Mouse (Mus musculus) lung, adult 2 months (tissue): ENCODE results near the gene Sgpp2. TPM values are rescaled to one million over a fixed set of nuclear protein-coding genes. Genes with fewer than 3 reads are reported as not detected.

Experiments
- DNase-seq: peaks from one replicate; pipeline ENCODE4 v3.0.0; 2022
- H3K4me1 ChIP-seq: fragments of 200-500 bp; 2 replicates; pipeline ENCODE4 v1.6.1; 2011; ENCODE audit warnings: low read length; ENCODE audit not compliant: control insufficient read depth, insufficient read depth
- H3K4me3 ChIP-seq: fragments of 200-500 bp; replicated peaks from 2 replicates; pipeline ENCODE3; 2011; ENCODE audit warnings: low read depth, mild to moderate bottlenecking, control low read depth, low read length; ENCODE audit errors: extremely low read depth
- CTCF ChIP-seq: fragments of 200-500 bp; IDR thresholded peaks from 2 replicates; pipeline ENCODE4 v1.5.1; 2011; ENCODE audit warnings: mild to moderate bottlenecking, low read length, control low read depth; ENCODE audit not compliant: insufficient read depth
- POLR2A ChIP-seq: fragments of 200-500 bp; IDR thresholded peaks from 2 replicates; pipeline ENCODE4 v1.6.1; 2011; ENCODE audit warnings: low read depth, mild to moderate bottlenecking, control low read depth, low read length, borderline replicate concordance; ENCODE audit errors: extremely low read depth
- WGBS: fragments of 180-500 bp; shearing (Covaris S2); methylation state at CpG from one replicate; pipeline ENCODE4 v1.1.7; 2018; 5-methylcytosine and 5-hydroxymethylcytosine counted together
- polyA plus RNA-seq: library from polyadenylated mRNA; depleted of rRNA; stranded (reverse); fragments of >200 nt; gene quantifications from 2 replicates; pipeline ENCODE4 v1.2.3, GENCODE M21; 2012

Sgpp2 gene
- polyA plus RNA-seq, 1 experiment: 33.7 TPM

- TF ChIP-seq POLR2A (no peak), CTCF (no peak)
- no peak for DNase-seq
- no peaks in the 10 kb centered on the region for H3K4me1 ChIP-seq
- H3K4me3 ChIP-seq: no peak overlapping the region
- 44% methylated on average over 3 of the region's 3 CpGs for WGBS
These were observed 78.7 kb downstream of the Sgpp2 start for GRCm38 (mm10) chr1:78388848-78389247.

- Histone ChIP-seq H3K4me1 (no peaks in the 10 kb centered on the region), H3K4me3 (no peak overlapping the region)
- DNase-seq: no peak
- TF ChIP-seq CTCF: no peak
- no peak for TF ChIP-seq POLR2A
- 67% methylated on average over 8 of the region's 8 CpGs for WGBS
These were observed 85.1 kb downstream of the Sgpp2 start for GRCm38 (mm10) chr1:78395191-78395735.

GRCm38 (mm10) chr1:78395737-78396136 lies 85.6 kb downstream of the Sgpp2 start:
- TF ChIP-seq CTCF: no peak
- TF ChIP-seq POLR2A: no peak
- 60% methylated on average over 6 of the region's 6 CpGs for WGBS
- Histone ChIP-seq H3K4me3 (no peak overlapping the region), H3K4me1 (no peaks in the 10 kb centered on the region)
- no peak for DNase-seq

- no peak for TF ChIP-seq CTCF
- no peak for TF ChIP-seq POLR2A
- H3K4me1 ChIP-seq: no peaks in the 10 kb centered on the region
- WGBS: 45% methylated on average over 8 of the region's 8 CpGs
- no peak overlapping the region for H3K4me3 ChIP-seq
- DNase-seq: no peak
These were observed 86.3 kb downstream of the Sgpp2 start for GRCm38 (mm10) chr1:78396320-78396913.

- WGBS: 56% methylated on average over 3 of the region's 3 CpGs
- TF ChIP-seq CTCF: no peak
- TF ChIP-seq POLR2A: no peak
These were observed 89.6 kb downstream of the Sgpp2 start for GRCm38 (mm10) chr1:78399755-78400154.

GRCm38 (mm10) chr1:78401413-78401812 lies 91.3 kb downstream of the Sgpp2 start:
- Histone ChIP-seq H3K4me1 (no peaks in the 10 kb centered on the region), H3K4me3 (no peak overlapping the region)
- WGBS: 92% methylated on average over 4 of the region's 4 CpGs
- no peak for DNase-seq
- TF ChIP-seq CTCF: no peak
- TF ChIP-seq POLR2A: no peak

More at GRCm38 (mm10) chr1:78399755-78400154, 89.6 kb downstream of the Sgpp2 start:
- no peak overlapping the region for H3K4me3 ChIP-seq
- no peak for DNase-seq
- H3K4me1 ChIP-seq: no peaks in the 10 kb centered on the region

- H3K4me3 ChIP-seq: no peak overlapping the region
- TF ChIP-seq CTCF: no peak
- no peak for TF ChIP-seq POLR2A
- no peak for DNase-seq
- WGBS: 91% methylated on average over 2 of the region's 2 CpGs
- 0 out of 2 replicates have a peak, but pooled peaks cover 3% of the 10 kb centered on the region for H3K4me1 ChIP-seq
These were observed 99.3 kb downstream of the Sgpp2 start for GRCm38 (mm10) chr1:78409396-78409795.

GRCm38 (mm10) chr1:78412668-78413067 lies 102.5 kb downstream of the Sgpp2 start:
- H3K4me1 ChIP-seq: 0 out of 2 replicates have a peak, but pooled peaks cover 3% of the 10 kb centered on the region
- 28% methylated on average over 7 of the region's 7 CpGs for WGBS

GRCm38 (mm10) chr1:78414421-78414820 lies 104.3 kb downstream of the Sgpp2 start:
- TF ChIP-seq POLR2A: no peak
- TF ChIP-seq CTCF: no peak
- Histone ChIP-seq H3K4me1 (0 out of 2 replicates have a peak, but pooled peaks cover 3% of the 10 kb centered on the region), H3K4me3 (no peak overlapping the region)
- 79% methylated on average over 5 of the region's 5 CpGs for WGBS
- no peak for DNase-seq

More at GRCm38 (mm10) chr1:78412668-78413067, 102.5 kb downstream of the Sgpp2 start:
- DNase-seq: no peak
- no peak overlapping the region for H3K4me3 ChIP-seq
- TF ChIP-seq POLR2A (no peak), CTCF (no peak)
